Mouse (Mus musculus) testis, adult 2 months (tissue): ENCODE measurements around the gene Atg4c.

ENCODE experiments used
- CTCF ChIP-seq: fragments of 200-500 bp; IDR thresholded peaks from 2 replicates; pipeline ENCODE4 v1.5.1; 2012; ENCODE audit warnings: low read depth, mild to moderate bottlenecking, inconsistent platforms, low read length, moderate library complexity; ENCODE audit not compliant: control insufficient read depth, insufficient read depth, insufficient replicate concordance
- POLR2A ChIP-seq: fragments of 200-500 bp; IDR thresholded peaks from 2 replicates; pipeline ENCODE4 v1.6.1; 2012; ENCODE audit warnings: low read depth, mild to moderate bottlenecking, inconsistent platforms, low read length, moderate library complexity; ENCODE audit not compliant: control insufficient read depth

DNA sequence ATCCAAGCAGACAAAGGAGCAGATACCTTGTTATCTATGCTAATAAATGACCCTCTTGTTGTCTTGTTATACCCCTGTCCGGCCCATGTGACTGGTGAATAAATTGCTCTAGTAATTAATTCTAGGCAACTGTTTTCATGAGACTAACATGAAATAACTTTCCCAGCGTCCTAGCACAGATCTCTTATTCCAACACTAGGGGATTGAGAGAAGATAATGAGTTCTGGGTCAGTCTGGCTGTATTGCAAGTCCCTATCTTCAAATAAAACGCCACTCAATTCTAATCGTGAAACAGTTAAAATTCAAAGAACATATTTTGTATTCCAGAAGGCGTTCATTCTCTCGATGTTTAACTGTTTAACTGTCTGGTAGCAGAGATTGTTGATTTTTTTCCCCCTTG lies 520 bp upstream of the Atg4c start:
- TF ChIP-seq CTCF: no peak
- TF ChIP-seq POLR2A: no peak
